Mouse (Mus musculus): ENCODE measurements at regions not wholly inside any gene's neighbourhood (a gene's known extent, or its start where the extent isn't known, plus 50 kb on each side); places are given as distances from the start of the nearest gene placed in this dataset.

DNA sequence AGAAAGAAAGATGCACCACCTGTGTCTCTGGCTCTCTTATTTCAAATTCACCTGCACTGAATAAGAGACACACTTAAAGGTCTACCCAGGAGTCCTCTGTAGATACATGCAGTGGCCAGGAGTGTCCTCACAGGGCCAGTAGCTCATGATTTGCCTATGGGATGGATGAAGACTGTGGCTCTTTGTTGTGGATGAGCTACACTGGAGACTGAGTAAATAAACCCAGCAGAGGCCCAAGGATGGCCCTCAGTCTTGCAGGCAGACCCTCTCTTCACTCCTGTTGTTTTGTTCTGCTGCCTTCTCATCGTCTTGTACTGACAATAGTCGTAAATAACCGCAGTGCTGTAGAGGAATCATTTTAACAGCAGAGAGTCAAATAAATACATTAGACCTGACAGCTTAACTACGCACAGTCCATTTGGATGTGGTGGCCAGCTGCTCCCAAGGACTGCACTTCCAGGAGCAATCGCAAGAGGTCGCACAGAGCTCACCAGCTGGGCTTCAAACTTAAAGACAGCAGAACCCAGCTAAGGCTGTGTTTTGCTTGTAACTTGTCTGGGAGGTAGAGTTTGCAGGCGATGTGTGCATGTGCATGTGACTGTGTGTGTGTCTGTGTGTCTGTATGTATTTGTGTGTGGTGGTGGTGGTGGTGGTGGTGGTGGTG lies 328.6 kb upstream of the Camk1g start:
- TF ChIP-seq POLR2A (IDR thresholded peaks at IDR 0.05; ENCODE audit: low read depth, low read length) (no peak), CTCF (IDR thresholded peaks at IDR 0.05; ENCODE audit: extremely low read depth, insufficient read depth, insufficient read length, insufficient replicate concordance) (peak; percentile 46; the same call in 1 of the 2 replicates)
